Mouse (Mus musculus): ENCODE measurements at regions not wholly inside any gene's neighbourhood (a gene's known extent, or its start where the extent isn't known, plus 50 kb on each side); places are given as distances from the start of the nearest gene placed in this dataset.

- Histone ChIP-seq H3K36me3 (ENCODE audit: control insufficient read depth, insufficient read depth, low read length) (no peaks in the 10 kb centered on the region), H3K4me3 (ENCODE audit: low read depth, low read length) (no peak overlapping the region), H3K27ac (ENCODE audit: low read depth, low read length) (no peak overlapping the region), H3K4me1 (ENCODE audit: control insufficient read depth, insufficient read depth, low read length) (no peaks in the 10 kb centered on the region), H3K9me3 (ENCODE audit: control insufficient read depth, low read length) (no peaks in the 10 kb centered on the region), H3K27me3 (ENCODE audit: control insufficient read depth, insufficient read depth, low read length) (no peaks in the 10 kb centered on the region), H3K9ac (ENCODE audit: low read length) (no peak overlapping the region), H3K4me2 (no peak overlapping the region)
- no peak for DNase-seq (ENCODE audit: low spot score, missing footprints)
- ATAC-seq (ENCODE audit: low FRiP score) = no peak
These were observed 523.6 kb downstream of the Prdm13 start for GRCm38 (mm10) chr4:21162124-21162523.

DNA sequence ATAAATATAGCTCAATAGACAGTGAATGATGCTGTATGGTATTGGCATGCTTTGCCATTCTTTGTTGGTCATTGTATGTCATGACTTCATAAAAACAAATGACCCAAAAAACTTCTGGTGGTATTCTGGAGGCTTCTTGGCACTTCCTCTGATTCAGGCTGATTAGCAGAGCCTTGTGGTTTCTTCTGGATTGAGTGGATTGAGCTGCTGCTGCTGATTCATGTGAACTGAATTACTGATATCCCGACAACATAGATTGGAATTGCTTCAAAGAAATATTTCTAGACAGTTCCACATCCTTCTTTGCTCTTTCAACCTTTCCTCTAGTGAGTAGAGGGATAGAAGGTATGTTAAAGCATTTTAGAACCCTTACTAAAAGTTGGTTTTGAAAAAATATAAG lies 559.9 kb downstream of the Prdm13 start:
- ATAC-seq (ENCODE audit: low FRiP score) = no peak
- Histone ChIP-seq H3K9ac (ENCODE audit: low read length) (no peak overlapping the region), H3K4me3 (ENCODE audit: low read depth, low read length) (no peak overlapping the region), H3K36me3 (ENCODE audit: control insufficient read depth, insufficient read depth, low read length) (no peaks in the 10 kb centered on the region), H3K27me3 (ENCODE audit: control insufficient read depth, insufficient read depth, low read length) (no peaks in the 10 kb centered on the region), H3K4me2 (no peak overlapping the region), H3K9me3 (ENCODE audit: control insufficient read depth, low read length) (no peaks in the 10 kb centered on the region), H3K27ac (ENCODE audit: low read depth, low read length) (no peak overlapping the region), H3K4me1 (ENCODE audit: control insufficient read depth, insufficient read depth, low read length) (no peaks in the 10 kb centered on the region)
- 88% methylated on average over 1 of the region's 1 CpGs for WGBS
- no peak for DNase-seq (ENCODE audit: low spot score, missing footprints)

DNA sequence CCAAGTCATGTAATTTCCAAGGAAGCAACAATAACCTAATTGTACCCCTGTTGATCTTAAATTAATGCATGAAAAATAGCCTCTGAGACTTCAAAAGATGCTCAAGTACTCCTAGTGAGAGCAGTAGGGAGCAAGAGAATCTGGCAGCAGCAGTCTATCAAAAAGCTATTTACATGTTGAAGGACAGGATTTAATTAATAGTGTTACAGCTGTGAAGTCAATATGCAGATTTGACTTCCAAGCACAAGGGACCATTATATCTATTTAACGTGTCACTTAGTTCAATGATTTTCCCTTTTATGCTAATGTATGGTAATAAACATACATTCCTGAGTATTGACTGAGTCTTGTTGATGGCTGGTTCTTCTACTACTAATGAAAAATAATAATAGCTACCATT lies 590.0 kb downstream of the Prdm13 start:
- Histone ChIP-seq H3K4me2 (no peak overlapping the region), H3K9ac (ENCODE audit: low read length) (no peak overlapping the region), H3K4me1 (ENCODE audit: control insufficient read depth, insufficient read depth, low read length) (no peaks in the 10 kb centered on the region), H3K4me3 (ENCODE audit: low read depth, low read length) (no peak overlapping the region), H3K27me3 (ENCODE audit: control insufficient read depth, insufficient read depth, low read length) (no peaks in the 10 kb centered on the region), H3K36me3 (ENCODE audit: control insufficient read depth, insufficient read depth, low read length) (no peaks in the 10 kb centered on the region), H3K27ac (ENCODE audit: low read depth, low read length) (no peak overlapping the region), H3K9me3 (ENCODE audit: control insufficient read depth, low read length) (no peaks in the 10 kb centered on the region)
- no peak for ATAC-seq (ENCODE audit: low FRiP score)
- 79% methylated on average over 1 of the region's 1 CpGs for WGBS
- DNase-seq (ENCODE audit: low spot score, missing footprints) = no peak

- Histone ChIP-seq H3K27me3 (ENCODE audit: control insufficient read depth, insufficient read depth, low read length) (no peaks in the 10 kb centered on the region), H3K27ac (ENCODE audit: low read depth, low read length) (no peak overlapping the region), H3K4me2 (no peak overlapping the region), H3K4me1 (ENCODE audit: control insufficient read depth, insufficient read depth, low read length) (no peaks in the 10 kb centered on the region), H3K4me3 (ENCODE audit: low read depth, low read length) (no peak overlapping the region), H3K9ac (ENCODE audit: low read length) (no peak overlapping the region), H3K9me3 (ENCODE audit: control insufficient read depth, low read length) (no peaks in the 10 kb centered on the region), H3K36me3 (ENCODE audit: control insufficient read depth, insufficient read depth, low read length) (no peaks in the 10 kb centered on the region)
- 95% methylated on average over 3 of the region's 3 CpGs for WGBS
- DNase-seq (ENCODE audit: low spot score, missing footprints) = no peak
- ATAC-seq (ENCODE audit: low FRiP score) = no peak
These were observed 615.5 kb downstream of the Prdm13 start for GRCm38 (mm10) chr4:21070198-21070785.

Measured in midbrain, embryonic 11.5 days (tissue).